26 mouse cellular contexts compared by ENCODE assay signal in the genomic region with DNA sequence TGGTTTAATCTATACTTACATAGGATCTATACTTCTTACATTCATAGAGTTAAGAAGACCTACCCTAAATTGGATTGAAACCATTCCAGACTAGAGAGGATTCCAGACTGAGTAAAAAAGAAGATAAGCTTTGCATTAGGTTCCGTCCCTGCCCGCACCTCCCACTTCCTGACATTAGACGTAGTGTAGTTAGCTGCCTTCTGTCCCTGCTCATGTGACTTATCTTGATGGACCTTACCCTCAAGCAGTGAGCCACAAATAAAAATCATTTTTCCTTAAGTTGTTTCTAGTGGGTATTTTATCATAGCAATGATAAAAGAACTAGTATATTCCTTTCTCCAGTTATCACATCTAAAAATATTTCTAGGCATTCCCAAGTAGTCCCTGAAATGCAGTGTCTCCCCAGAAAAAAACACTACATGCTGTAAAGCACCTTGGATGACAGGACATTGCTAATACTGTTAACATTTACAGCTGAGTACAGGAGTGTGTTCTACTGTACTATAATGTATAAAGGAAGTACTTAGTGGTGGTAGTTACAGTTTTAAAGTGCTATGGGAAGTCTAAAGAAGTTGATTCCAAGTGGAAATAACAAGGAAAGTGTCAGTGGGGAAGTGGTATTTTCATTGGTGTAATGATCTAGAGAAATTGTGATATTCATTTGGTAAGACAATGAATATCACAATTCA. TPM values are rescaled to one million over a fixed set of nuclear protein-coding genes. Genes with fewer than 3 reads are reported as not detected.
DNase-seq lines count a peak whose midpoint lies in the region; ATAC-seq and TF ChIP-seq lines count a peak whose summit lies in the region.
"Had no signal": no experiment of that assay in that cellular context is flagged by ENCODE, and none has a peak within 500 bp of the region (broad histone marks: within the 10 kb centered on the region; RNA-seq: fewer than 3 reads in every experiment).

No protein-coding gene starts in this region.

- WGBS in intestine, postnatal 0 days, result 31% methylated on average over 3 of the region's 3 CpGs
- 65% methylated on average over 3 of the region's 3 CpGs for WGBS in stomach, postnatal 0 days

- TF ChIP-seq CTCF in intestine, postnatal 0 days (IDR thresholded peaks at IDR 0.05; ENCODE audit: low read depth), result no peak
- TF ChIP-seq CTCF in stomach, postnatal 0 days (IDR thresholded peaks at IDR 0.05; ENCODE audit: low read depth), result no peak

- no peak overlapping the region for H3K4me3 ChIP-seq in intestine, postnatal 0 days (ENCODE audit: low read depth, low read length)
- H3K4me3 ChIP-seq in stomach, postnatal 0 days (ENCODE audit: low read depth, low read length), result no peak overlapping the region
- H3K4me3 ChIP-seq: embryonic facial prominence, embryonic 10.5 days; embryonic facial prominence, embryonic 13.5 days; erythroblast, embryonic 14.5 days; forebrain, embryonic 12.5 days; forebrain, embryonic 15.5 days; heart, adult 2 months; heart, embryonic 10.5 days; hindbrain, embryonic 12.5 days; hindbrain, embryonic 15.5 days had no signal

- no peaks in the 10 kb centered on the region for H3K27me3 ChIP-seq in intestine, postnatal 0 days (replicated peaks; ENCODE audit: control insufficient read depth, insufficient read depth, low read length)
- H3K27me3 ChIP-seq in stomach, postnatal 0 days (ENCODE audit: control insufficient read depth, insufficient read depth, low read length), result no peaks in the 10 kb centered on the region
- H3K27me3 ChIP-seq: embryonic facial prominence, embryonic 13.5 days; forebrain, embryonic 12.5 days; forebrain, embryonic 15.5 days; hindbrain, embryonic 12.5 days; hindbrain, embryonic 15.5 days had no signal

- H3K9me3 ChIP-seq in intestine, postnatal 0 days (ENCODE audit: control insufficient read depth), result no peaks in the 10 kb centered on the region
- no peaks in the 10 kb centered on the region for H3K9me3 ChIP-seq in stomach, postnatal 0 days (ENCODE audit: control insufficient read depth, low read length)
- H3K9me3 ChIP-seq: embryonic facial prominence, embryonic 10.5 days; embryonic facial prominence, embryonic 13.5 days; forebrain, embryonic 12.5 days; forebrain, embryonic 15.5 days; heart, embryonic 10.5 days; hindbrain, embryonic 12.5 days; hindbrain, embryonic 15.5 days had no signal

- H3K27ac ChIP-seq in intestine, postnatal 0 days (ENCODE audit: low read depth, low read length), result peak overlapping the region; percentile 46; the same call in 1 of the 2 replicates
- H3K27ac ChIP-seq in stomach, postnatal 0 days (replicated peaks), result no peak overlapping the region
- H3K27ac ChIP-seq: embryonic facial prominence, embryonic 10.5 days; embryonic facial prominence, embryonic 13.5 days; forebrain, embryonic 12.5 days; forebrain, embryonic 15.5 days; heart, adult 2 months; heart, embryonic 10.5 days; hindbrain, embryonic 12.5 days; hindbrain, embryonic 15.5 days had no signal

- 0 out of 2 replicates have a peak, but pooled peaks have one; percentile 42 for ATAC-seq in common myeloid progenitor, adult 5-6 weeks (replicated peaks; ENCODE audit: low read depth, poor library complexity, severe bottlenecking)
- peak; percentile 94 for ATAC-seq in intestine, postnatal 0 days
- ATAC-seq in stomach, postnatal 0 days (ENCODE audit: low FRiP score, low TSS enrichment), result peak; percentile 60; the same call in 1 of the 2 replicates
- ATAC-seq in inflammation-experienced regulatory T-cells, adult 6 months, result no peak
- ATAC-seq: activated CD4-positive, CD25-positive, alpha-beta regulatory T cell, adult 4 months; CD4-positive, CD25-positive, alpha-beta regulatory T cell, adult 4 months; forebrain, embryonic 15.5 days had no signal

- no peaks in the 10 kb centered on the region for H3K36me3 ChIP-seq in intestine, postnatal 0 days (ENCODE audit: control insufficient read depth, insufficient read depth)
- no peaks in the 10 kb centered on the region for H3K36me3 ChIP-seq in stomach, postnatal 0 days (ENCODE audit: control insufficient read depth, insufficient read depth, low read length)

- H3K9ac ChIP-seq in intestine, postnatal 0 days (ENCODE audit: low read depth, low read length), result no peak overlapping the region
- H3K9ac ChIP-seq in stomach, postnatal 0 days (ENCODE audit: low read length), result no peak overlapping the region
- H3K9ac ChIP-seq: embryonic facial prominence, embryonic 13.5 days; forebrain, embryonic 12.5 days; forebrain, embryonic 15.5 days; hindbrain, embryonic 12.5 days; hindbrain, embryonic 15.5 days had no signal

- H3K4me1 ChIP-seq in intestine, postnatal 0 days (replicated peaks; ENCODE audit: control insufficient read depth, insufficient read depth, low read length), result no peaks in the 10 kb centered on the region; the same call in 1 of the 2 replicates
- H3K4me1 ChIP-seq in stomach, postnatal 0 days (replicated peaks; ENCODE audit: control insufficient read depth, insufficient read depth), result no peaks in the 10 kb centered on the region
- H3K4me1 ChIP-seq: embryonic facial prominence, embryonic 10.5 days; embryonic facial prominence, embryonic 13.5 days; forebrain, embryonic 12.5 days; forebrain, embryonic 15.5 days; heart, embryonic 10.5 days; hindbrain, embryonic 12.5 days; hindbrain, embryonic 15.5 days had no signal

- DNase-seq in 416B (ENCODE audit: low read depth), result peak; percentile 22
- no peak for DNase-seq in stomach, postnatal 0 days (ENCODE audit: low spot score)
- DNase-seq in frontal cortex, postnatal 25 days (ENCODE audit: low spot score in 2 of 2), result no peak
- no peak for DNase-seq in testis, postnatal 14 days (ENCODE audit: low spot score)
- DNase-seq: adrenal gland, adult 8-10 months; adrenal gland, postnatal 25 days; cerebellum, adult 11-12 months; cerebellum, adult 8-10 months; cerebellum, postnatal 25 days; embryo, embryonic 11 days; gastrocnemius, postnatal 10 days; gastrocnemius, postnatal 36 days; heart, adult 2 months had no signal

- H3K4me2 ChIP-seq in intestine, postnatal 0 days (replicated peaks; ENCODE audit: low read depth), result no peak overlapping the region
- no peak overlapping the region for H3K4me2 ChIP-seq in stomach, postnatal 0 days (replicated peaks; ENCODE audit: low read depth)
- H3K4me2 ChIP-seq: embryonic facial prominence, embryonic 13.5 days; forebrain, embryonic 12.5 days; forebrain, embryonic 15.5 days; hindbrain, embryonic 12.5 days; hindbrain, embryonic 15.5 days had no signal

- no peak for TF ChIP-seq EP300 in stomach, postnatal 0 days (optimal IDR thresholded peaks at IDR 0.05)

RNA-seq across cellular contexts. Expression of gene Arhgap5, which starts 51.6 kb away (rescaled TPM):
- 18.9 and 24.0 TPM in 2 replicates for total RNA-seq in common myeloid progenitor, adult 5-6 weeks (2017)
- 25.1 and 25.6 TPM in 2 replicates for polyA plus RNA-seq in intestine, postnatal 0 days (2015; fragmentation: Nextera tagmentation; extraction: Ambion mirVana)
- polyA plus RNA-seq in stomach, postnatal 0 days (2015; fragmentation: Nextera tagmentation; extraction: Ambion mirVana), result 24.8 and 25.5 TPM in 2 replicates
- polyA plus RNA-seq in inflammation-experienced regulatory T-cells, adult 6 months (2017; shearing (Covaris generic)), result 10 to 100 TPM; 18.7 to 40.2 (median 38.0) TPM
